Mouse (Mus musculus) brain, embryonic 14.5 days (tissue): Measurements from ENCODE around the gene Bcl2.

ENCODE experiments used
- CTCF ChIP-seq: fragments of 200-500 bp; IDR thresholded peaks from 2 replicates; pipeline ENCODE4 v1.5.1; 2012; ENCODE audit warnings: inconsistent platforms, mild to moderate bottlenecking, moderate library complexity, borderline replicate concordance; ENCODE audit not compliant: insufficient read depth, insufficient read length; ENCODE audit errors: extremely low read depth
- POLR2A ChIP-seq: fragments of 200-500 bp; IDR thresholded peaks from 2 replicates; pipeline ENCODE4 v1.6.1; 2012; ENCODE audit warnings: mild to moderate bottlenecking, inconsistent platforms, borderline replicate concordance; ENCODE audit not compliant: poor library complexity, insufficient read depth, insufficient read length, severe bottlenecking; ENCODE audit errors: extremely low read depth

DNA sequence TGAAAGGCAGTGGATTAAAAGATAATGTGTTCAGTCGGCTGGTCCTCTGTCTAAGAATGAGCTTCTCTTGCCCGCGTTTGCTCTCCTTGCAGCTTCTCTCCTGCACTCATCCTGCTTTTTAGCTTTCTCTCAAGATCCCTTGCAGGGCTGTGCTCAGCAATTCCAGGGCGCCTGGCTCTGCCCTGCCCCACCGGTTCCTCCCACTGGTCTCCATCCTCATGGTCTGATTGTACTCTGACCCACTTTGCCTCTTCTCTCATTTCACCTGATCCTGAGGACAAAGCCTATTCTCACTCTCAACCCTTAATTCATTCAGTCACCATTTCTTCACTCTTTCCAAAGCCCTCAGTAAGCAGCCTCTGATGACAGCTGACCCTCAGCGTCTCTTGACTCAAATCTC is 102.8 kb downstream of the Bcl2 start:
- TF ChIP-seq CTCF (no peak), POLR2A (no peak)
